Mouse (Mus musculus) testis, postnatal 10 days (tissue): ENCODE results near the gene Inka1.

ENCODE experiments used
- DNase-seq: peaks from one replicate; pipeline ENCODE4 v3.0.0; 2021; ENCODE audit warnings: low spot score

Inka1 gene

GRCm38 (mm10) chr9:107950460-107951355, 35.0 kb downstream of the Inka1 start:
- DNase-seq = peak; percentile 95

- no peak for DNase-seq
These were observed 35.8 kb downstream of the Inka1 start, which contains the start of gene Traip for GRCm38 (mm10) chr9:107949922-107950235. Traip (plus strand) TSS chr9:107950136.

- DNase-seq = no peak
These were observed 36.3 kb downstream of the Inka1 start for GRCm38 (mm10) chr9:107949184-107949921.

GRCm38 (mm10) chr9:107947241-107948194, 38.2 kb downstream of the Inka1 start:
- DNase-seq = no peak

- no peak for DNase-seq
These were observed 48.8 kb downstream of the Inka1 start for GRCm38 (mm10) chr9:107936831-107937230.

GRCm38 (mm10) chr9:107936215-107936822, 49.4 kb downstream of the Inka1 start:
- DNase-seq = no peak

GRCm38 (mm10) chr9:107935790-107936214, 49.9 kb downstream of the Inka1 start:
- DNase-seq = no peak

- no peak for DNase-seq
These were observed 50.3 kb downstream of the Inka1 start, which contains the start of gene Camkv for GRCm38 (mm10) chr9:107935374-107935773. Camkv (plus strand) TSS chr9:107935674.
